Mouse (Mus musculus) ES-E14 (cell line): ENCODE measurements around the gene Tenm2. TPM values are rescaled to one million over a fixed set of nuclear protein-coding genes. Genes with fewer than 3 reads are reported as not detected.

Source experiments
- DNase-seq: peaks from one replicate; pipeline ENCODE4 v3.0.0-alpha.2; 2013; ENCODE audit warnings: low read depth, low spot score
- H3K27ac ChIP-seq: 2 replicates; pipeline ENCODE4 v1.5.1; 2012; ENCODE audit warnings: low read depth, mild to moderate bottlenecking, low read length, moderate library complexity, mixed read lengths; ENCODE audit not compliant: poor library complexity, insufficient read depth, severe bottlenecking
- H3K36me3 ChIP-seq: 2 replicates; pipeline ENCODE4 v1.6.1; 2012; ENCODE audit warnings: mild to moderate bottlenecking, low read length, moderate library complexity, mixed read lengths; ENCODE audit not compliant: control insufficient read depth, poor library complexity, insufficient read depth, severe bottlenecking
- H3K4me1 ChIP-seq, 2 experiments: fragments of 150-350 bp in 1 of 2; sonication (generic) in 1 of 2; 2 replicates each; pipeline ENCODE4 v1.6.1; 2012; ENCODE audit warnings: low read length in 2 of 2, mild to moderate bottlenecking in 1 of 2, mixed read lengths in 1 of 2; ENCODE audit not compliant: control insufficient read depth in 2 of 2, insufficient read depth in 2 of 2, poor library complexity in 1 of 2
- H3K4me3 ChIP-seq, 2 experiments: fragments of 150-350 bp in 1 of 2; sonication (generic) in 1 of 2; 2 replicates each; pipeline ENCODE4 v1.5.1; 2012; ENCODE audit warnings: low read length in 2 of 2, low read depth in 1 of 2, mild to moderate bottlenecking in 1 of 2, mixed read lengths in 1 of 2; ENCODE audit not compliant: insufficient read depth in 1 of 2, poor library complexity in 1 of 2, severe bottlenecking in 1 of 2
- H3K9ac ChIP-seq: 2 replicates; pipeline ENCODE4 v1.6.1; 2012; ENCODE audit warnings: low read depth, mild to moderate bottlenecking, low read length, mixed read lengths; ENCODE audit not compliant: poor library complexity, insufficient read depth, severe bottlenecking
- H3K9me3 ChIP-seq: fragments of 150-350 bp; sonication (generic); 2 replicates; pipeline ENCODE4 v1.6.1; 2012; ENCODE audit warnings: low read depth, mild to moderate bottlenecking, low read length; ENCODE audit not compliant: control insufficient read depth, insufficient read depth
- CHD2 ChIP-seq: IDR thresholded peaks from 2 replicates; pipeline ENCODE4 v1.6.1; 2014; ENCODE audit warnings: mild to moderate bottlenecking, low read depth, low read length, inconsistent platforms
- HCFC1 ChIP-seq: IDR thresholded peaks from 2 replicates; pipeline ENCODE4 v1.6.1; 2012; ENCODE audit warnings: low read length, inconsistent platforms, borderline replicate concordance; ENCODE audit not compliant: insufficient read depth
- MAFK ChIP-seq: IDR thresholded peaks from 2 replicates; pipeline ENCODE4 v1.6.1; 2014; ENCODE audit warnings: mild to moderate bottlenecking, low read depth, low read length, inconsistent platforms; ENCODE audit not compliant: insufficient read depth
- ZC3H11A ChIP-seq: IDR thresholded peaks from 2 replicates; pipeline ENCODE4 v1.6.1; 2012; ENCODE audit warnings: low read depth, mild to moderate bottlenecking, inconsistent platforms, low read length, borderline replicate concordance
- ZNF384 ChIP-seq: IDR thresholded peaks from 2 replicates; pipeline ENCODE4 v1.6.1; 2012; ENCODE audit warnings: low read depth, low read length, inconsistent platforms
- in situ Hi-C, 2 experiments: fragments of 600-800 bp; cut with MboI; formaldehyde crosslinking; loops; one replicate each; pipeline ENCODE4 v1.15.1; 2025; ENCODE audit warnings: low sequenced_read_pairs in 2 of 2, inconsistent platforms in 1 of 2; ENCODE audit not compliant: unreplicated experiment in 2 of 2
- total RNA-seq: library from RNA; depleted of rRNA; stranded (reverse); fragments of 300-350 nt; gene quantifications from 2 replicates; pipeline ENCODE4 v1.2.3, GENCODE M21; 2012

Gene Tenm2
- total RNA-seq, 1 experiment = 0.04 TPM

- Histone ChIP-seq H3K4me3 (no peak overlapping the region), H3K36me3 (no peaks in the 10 kb centered on the region), H3K9me3 (no peaks in the 10 kb centered on the region), H3K27ac (no peak overlapping the region), H3K4me1 (no peaks in the 10 kb centered on the region), H3K9ac (no peak overlapping the region)
- in situ Hi-C loops = no loop called here
- TF ChIP-seq ZC3H11A (no peak), HCFC1 (no peak), MAFK (no peak), ZNF384 (no peak), CHD2 (no peak)
- no peak for DNase-seq
These were observed 965.8 kb downstream of the Tenm2 start for GRCm38 (mm10) chr11:36269945-36270344.

GRCm38 (mm10) chr11:36264776-36265466, 970.8 kb downstream of the Tenm2 start:
- Histone ChIP-seq H3K4me3 (no peak overlapping the region), H3K9me3 (no peaks in the 10 kb centered on the region), H3K36me3 (no peaks in the 10 kb centered on the region), H3K27ac (no peak overlapping the region), H3K4me1 (peaks cover 0 to 2% of the 10 kb centered on the region in 2 experiments; a peak in 1 of 4 replicates), H3K9ac (no peak overlapping the region)
- in situ Hi-C loops = no loop called here
- no peak for DNase-seq
- no peak for TF ChIP-seq ZC3H11A
- TF ChIP-seq CHD2 = no peak
- TF ChIP-seq HCFC1 = no peak
- TF ChIP-seq ZNF384 = no peak
- TF ChIP-seq MAFK = no peak

DNA sequence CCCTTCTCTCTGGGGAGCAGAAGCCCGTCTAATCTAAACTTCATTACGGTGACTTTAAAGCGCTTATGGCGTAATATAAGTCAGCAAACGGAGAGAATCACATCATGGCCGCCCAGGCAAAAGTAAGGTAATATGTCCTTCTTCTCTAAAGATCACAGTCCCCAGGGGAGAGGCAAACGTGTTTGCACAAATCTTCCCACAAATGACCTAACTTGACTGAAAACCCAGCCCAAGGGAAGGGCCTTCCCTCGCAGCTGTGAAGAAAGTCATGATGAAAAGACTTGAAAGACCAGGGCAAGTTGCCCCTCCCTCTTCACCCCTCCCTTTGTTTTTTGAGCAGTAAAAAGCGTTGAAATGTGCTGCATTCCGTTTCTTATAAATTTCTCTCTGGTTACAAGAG, 971.9 kb downstream of the Tenm2 start:
- no peak overlapping the region for H3K4me3 ChIP-seq
- no peak overlapping the region for H3K9ac ChIP-seq
- H3K27ac ChIP-seq = no peak overlapping the region
- no peaks in the 10 kb centered on the region for H3K9me3 ChIP-seq
- H3K4me1 ChIP-seq = peaks cover 0 to 2% of the 10 kb centered on the region in 2 experiments; a peak in 1 of 4 replicates
- TF ChIP-seq HCFC1 = no peak
- TF ChIP-seq ZNF384 = no peak
- no peak for TF ChIP-seq ZC3H11A
- TF ChIP-seq CHD2 = no peak
- TF ChIP-seq MAFK = no peak
- no peak for DNase-seq
- in situ Hi-C loops = no loop called here
- no peaks in the 10 kb centered on the region for H3K36me3 ChIP-seq

DNA sequence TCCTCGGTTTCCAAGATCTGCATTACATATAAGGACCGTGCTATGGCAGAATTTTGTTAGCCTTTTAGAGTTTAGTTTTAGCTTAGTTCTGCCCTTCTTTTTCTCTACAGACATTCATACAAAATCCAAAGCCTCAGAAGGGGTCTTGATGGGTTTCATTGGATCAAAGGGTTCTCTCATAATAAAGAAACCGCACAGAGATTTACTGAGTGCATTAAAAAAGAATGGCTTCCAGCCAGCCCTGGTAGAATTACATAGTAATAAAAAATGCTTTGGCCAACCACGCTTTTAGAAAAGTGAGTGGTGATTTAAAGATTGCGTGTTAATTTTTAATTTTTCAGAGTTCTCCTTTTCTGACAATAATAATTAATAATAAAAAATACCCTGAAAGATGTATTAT, 978.6 kb downstream of the Tenm2 start:
- Histone ChIP-seq H3K4me3 (no peak overlapping the region), H3K4me1 (no peaks in the 10 kb centered on the region), H3K9me3 (no peaks in the 10 kb centered on the region), H3K27ac (no peak overlapping the region), H3K9ac (no peak overlapping the region), H3K36me3 (no peaks in the 10 kb centered on the region)
- in situ Hi-C loops = no loop called here
- DNase-seq = no peak
- TF ChIP-seq CHD2 (no peak), ZC3H11A (no peak), MAFK (no peak), HCFC1 (no peak), ZNF384 (no peak)
